Mouse (Mus musculus): Measurements from ENCODE around the gene Myrip. TPM values are rescaled to one million over a fixed set of nuclear protein-coding genes. Genes with fewer than 3 reads are reported as not detected.
"Not testable (repeated sequence)": the region's sequence is repeated elsewhere in the genome, so short reads cannot be mapped to it uniquely, and the experiment has no call there.

The Myrip gene
- total and polyA plus RNA-seq, 3 experiments, result 0.03 TPM; not detected in 2

- not testable (repeated sequence) for H3K27ac ChIP-seq (ENCODE audit: control insufficient read depth, low read depth, low read length); H3K4me3 ChIP-seq (ENCODE audit: control insufficient read depth in 1 of 2, insufficient read depth in 1 of 2, low read depth in 2 of 2, low read length in 2 of 2); H3K27me3 ChIP-seq (ENCODE audit: control insufficient read depth in 1 of 2, insufficient read depth in 2 of 2, low read length in 2 of 2); H3K79me2 ChIP-seq (ENCODE audit: control insufficient read depth, insufficient read depth, low read length, poor library complexity); H3K36me3 ChIP-seq (ENCODE audit: control insufficient read depth in 1 of 2, insufficient read depth in 2 of 2, low read length in 2 of 2); H3K9me3 ChIP-seq (replicated peaks; ENCODE audit: insufficient read depth, low read length); DNase-seq (ENCODE audit: low read depth, low spot score); H3K4me1 ChIP-seq (ENCODE audit: control insufficient read depth in 1 of 2, insufficient read depth in 2 of 2, low read length in 2 of 2); H3K9ac ChIP-seq (ENCODE audit: control insufficient read depth, low read depth, low read length, poor library complexity, severe bottlenecking)
These were observed 29.7 kb downstream of the Myrip start for GRCm38 (mm10) chr9:120331048-120331447.

DNA sequence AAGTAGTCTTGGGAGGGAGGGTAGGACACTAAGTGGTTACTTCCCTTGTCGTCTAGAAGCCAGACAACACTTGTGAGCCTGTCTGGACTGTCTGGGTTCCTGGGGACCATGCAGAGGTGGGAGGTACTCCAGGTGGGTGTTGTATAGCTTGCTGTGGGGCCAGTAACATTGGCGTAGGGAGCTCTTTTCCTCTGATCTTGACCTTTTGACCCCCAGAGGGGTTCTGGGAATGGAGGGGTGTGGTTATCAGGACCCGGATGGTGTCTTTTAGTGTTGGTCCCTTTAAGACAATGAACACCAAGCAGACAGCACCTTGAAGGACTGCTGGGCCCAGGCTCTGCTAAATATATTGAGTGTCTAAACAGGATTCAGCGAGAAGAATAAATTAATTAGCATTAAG lies 36.9 kb downstream of the Myrip start:
- no peaks in the 10 kb centered on the region for H3K79me2 ChIP-seq (ENCODE audit: control insufficient read depth, insufficient read depth, low read length, poor library complexity)
- no peak overlapping the region for H3K9ac ChIP-seq (ENCODE audit: control insufficient read depth, low read depth, low read length, poor library complexity, severe bottlenecking)
- DNase-seq (ENCODE audit: low read depth, low spot score), result no peak
- no peaks in the 10 kb centered on the region for H3K27me3 ChIP-seq (ENCODE audit: control insufficient read depth in 1 of 2, insufficient read depth in 2 of 2, low read length in 2 of 2)
- H3K4me3 ChIP-seq (ENCODE audit: control insufficient read depth in 1 of 2, insufficient read depth in 1 of 2, low read depth in 2 of 2, low read length in 2 of 2), result no peak overlapping the region
- TF ChIP-seq EP300 (IDR thresholded peaks at IDR 0.05; ENCODE audit: low read depth in 1 of 2, low read length in 2 of 2) (no peak), MXI1 (IDR thresholded peaks at IDR 0.05; ENCODE audit: low read depth, low read length) (no peak), E2F4 (IDR thresholded peaks at IDR 0.05; ENCODE audit: borderline replicate concordance, low read depth, low read length) (no peak), ZMIZ1 (IDR thresholded peaks at IDR 0.05; ENCODE audit: low read depth, low read length) (no peak), UBTF (IDR thresholded peaks at IDR 0.05; ENCODE audit: borderline replicate concordance, insufficient read depth, low read depth, low read length) (no peak), MAFK (IDR thresholded peaks at IDR 0.05; ENCODE audit: borderline replicate concordance, low read depth, low read length) (no peak), ZKSCAN1 (IDR thresholded peaks at IDR 0.05; ENCODE audit: low read depth, low read length) (no peak), MEF2A (IDR thresholded peaks at IDR 0.05; ENCODE audit: extremely low read depth, insufficient replicate concordance, low read depth, low read length, poor library complexity, severe bottlenecking) (no peak)
- H3K9me3 ChIP-seq (replicated peaks; ENCODE audit: insufficient read depth, low read length), result no peaks in the 10 kb centered on the region
- H3K4me1 ChIP-seq (ENCODE audit: control insufficient read depth in 1 of 2, insufficient read depth in 2 of 2, low read length in 2 of 2), result no peaks in the 10 kb centered on the region
- no peak overlapping the region for H3K27ac ChIP-seq (ENCODE audit: control insufficient read depth, low read depth, low read length)
- H3K36me3 ChIP-seq (ENCODE audit: control insufficient read depth in 1 of 2, insufficient read depth in 2 of 2, low read length in 2 of 2), result no peaks in the 10 kb centered on the region

DNA sequence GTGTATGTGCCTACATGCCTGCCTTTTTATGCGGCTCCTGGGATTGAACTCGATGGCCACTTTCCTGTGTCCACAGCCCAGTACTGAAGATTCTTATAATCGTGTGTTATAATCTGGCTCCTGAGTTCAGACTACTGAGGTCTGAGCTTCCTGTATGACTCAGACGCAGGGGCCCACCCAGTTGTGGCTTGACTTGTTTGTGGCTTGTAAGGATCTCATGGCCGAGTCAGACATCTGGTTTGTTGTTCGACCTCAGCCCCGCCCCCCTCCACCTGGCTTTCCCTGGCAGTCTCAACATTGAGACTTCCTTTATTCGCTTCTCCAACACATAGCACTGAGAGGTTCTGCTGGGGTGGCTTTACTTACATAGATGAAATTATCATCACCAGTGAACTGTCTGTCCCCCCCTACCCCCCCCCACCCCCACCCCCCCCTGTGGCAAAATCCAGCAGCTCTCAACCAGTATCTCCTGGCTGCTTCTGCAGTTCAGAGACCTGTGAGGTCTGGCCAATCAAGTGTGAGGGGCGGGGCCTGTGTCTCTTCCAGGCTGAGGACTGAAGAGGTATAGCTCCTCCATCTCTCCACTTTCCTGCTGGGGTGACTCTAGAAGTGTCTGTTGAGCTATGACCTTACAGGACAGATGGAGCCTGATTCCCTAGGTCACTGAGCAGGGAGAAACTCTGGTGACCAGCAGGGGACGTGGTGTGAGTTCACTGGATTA lies 38.8 kb downstream of the Myrip start:
- H3K9ac ChIP-seq (ENCODE audit: control insufficient read depth, low read depth, low read length, poor library complexity, severe bottlenecking), result no peak overlapping the region
- no peaks in the 10 kb centered on the region for H3K27me3 ChIP-seq (ENCODE audit: control insufficient read depth in 1 of 2, insufficient read depth in 2 of 2, low read length in 2 of 2)
- no peaks in the 10 kb centered on the region for H3K4me1 ChIP-seq (ENCODE audit: control insufficient read depth in 1 of 2, insufficient read depth in 2 of 2, low read length in 2 of 2)
- H3K4me3 ChIP-seq (ENCODE audit: control insufficient read depth in 1 of 2, insufficient read depth in 1 of 2, low read depth in 2 of 2, low read length in 2 of 2), result no peak overlapping the region
- TF ChIP-seq EP300 (IDR thresholded peaks at IDR 0.05; ENCODE audit: low read depth in 1 of 2, low read length in 2 of 2) (no peak), USF2 (IDR thresholded peaks at IDR 0.05; ENCODE audit: borderline replicate concordance in 1 of 2, insufficient read depth in 1 of 2, low read depth in 1 of 2, low read length in 2 of 2) (no peak), UBTF (IDR thresholded peaks at IDR 0.05; ENCODE audit: borderline replicate concordance, insufficient read depth, low read depth, low read length) (no peak), MAX (IDR thresholded peaks at IDR 0.05; ENCODE audit: low read length) (no peak), ELF1 (IDR thresholded peaks at IDR 0.05; ENCODE audit: low read depth, low read length) (no peak), ZNF384 (IDR thresholded peaks at IDR 0.05; ENCODE audit: low read depth, low read length) (no peak), HCFC1 (IDR thresholded peaks at IDR 0.05; ENCODE audit: low read depth, low read length) (no peak), MYB (IDR thresholded peaks at IDR 0.05; ENCODE audit: low read depth, low read length) (no peak), SMC3 (IDR thresholded peaks at IDR 0.05; ENCODE audit: low read depth, low read length) (no peak), GABPA (IDR thresholded peaks at IDR 0.05; ENCODE audit: low read depth, low read length) (no peak), MEF2A (IDR thresholded peaks at IDR 0.05; ENCODE audit: extremely low read depth, insufficient replicate concordance, low read depth, low read length, poor library complexity, severe bottlenecking) (no peak), SIN3A (IDR thresholded peaks at IDR 0.05; ENCODE audit: low read length) (no peak), TBP (IDR thresholded peaks at IDR 0.05; ENCODE audit: low read depth, low read length) (no peak), E2F4 (IDR thresholded peaks at IDR 0.05; ENCODE audit: borderline replicate concordance, low read depth, low read length) (no peak), KAT2A (conservative IDR thresholded peaks at IDR 0.05; ENCODE audit: low read depth, low read length) (no peak), TAL1 (IDR thresholded peaks at IDR 0.05; ENCODE audit: low read length) (no peak), GATA1 (IDR thresholded peaks at IDR 0.05; ENCODE audit: low read depth, low read length) (no peak), NELFE (IDR thresholded peaks at IDR 0.05; ENCODE audit: low read depth, low read length) (no peak), CTCF (IDR thresholded peaks at IDR 0.05 in 2 of 3, conservative IDR thresholded peaks at IDR 0.05 in 1 of 3; ENCODE audit: control insufficient read depth in 1 of 3, insufficient read depth in 1 of 3, low read depth in 2 of 3, low read length in 3 of 3, poor library complexity in 1 of 3, severe bottlenecking in 1 of 3) (no peak)
- H3K9me3 ChIP-seq (replicated peaks; ENCODE audit: insufficient read depth, low read length), result no peaks in the 10 kb centered on the region
- no peaks in the 10 kb centered on the region for H3K36me3 ChIP-seq (ENCODE audit: control insufficient read depth in 1 of 2, insufficient read depth in 2 of 2, low read length in 2 of 2)
- H3K79me2 ChIP-seq (ENCODE audit: control insufficient read depth, insufficient read depth, low read length, poor library complexity), result no peaks in the 10 kb centered on the region
- H3K27ac ChIP-seq (ENCODE audit: control insufficient read depth, low read depth, low read length), result no peak overlapping the region
- DNase-seq (ENCODE audit: low read depth, low spot score), result no peak

Data from MEL (cell line).